Mouse (Mus musculus) heart, embryonic 15.5 days (tissue): ENCODE measurements at regions not wholly inside any gene's neighbourhood (a gene's known extent, or its start where the extent isn't known, plus 50 kb on each side); places are given as distances from the start of the nearest gene placed in this dataset.

Experiments used
- ATAC-seq: fragments of 200-750 bp; cut with Nextera tagmentation; replicated peaks from 2 replicates; pipeline ENCODE4 v1.8.0; 2017; ENCODE audit warnings: low read depth, moderate TSS enrichment; ENCODE audit not compliant: insufficient number of reproducible peaks, insufficient read depth, low FRiP score
- H3K27ac ChIP-seq: fragments of 300-500 bp; sonication (generic); 2 replicates; pipeline ENCODE4 v1.5.1; 2015; ENCODE audit warnings: mild to moderate bottlenecking, inconsistent platforms
- H3K27me3 ChIP-seq: fragments of 300-500 bp; sonication (generic); 2 replicates; pipeline ENCODE4 v1.6.1; 2015; ENCODE audit warnings: inconsistent platforms
- H3K36me3 ChIP-seq: fragments of 300-500 bp; sonication (generic); 2 replicates; pipeline ENCODE4 v1.6.1; 2015; ENCODE audit warnings: mild to moderate bottlenecking, inconsistent platforms
- H3K4me1 ChIP-seq: fragments of 300-500 bp; sonication (generic); replicated peaks from 2 replicates; pipeline ENCODE4 v1.6.1; 2015; ENCODE audit warnings: inconsistent platforms
- H3K4me2 ChIP-seq: fragments of 300-500 bp; sonication (generic); 2 replicates; pipeline ENCODE4 v1.6.1; 2015; ENCODE audit warnings: inconsistent platforms, mild to moderate bottlenecking, moderate library complexity
- H3K4me3 ChIP-seq: fragments of 300-500 bp; sonication (generic); 2 replicates; pipeline ENCODE4 v1.5.1; 2015; ENCODE audit warnings: mild to moderate bottlenecking, inconsistent platforms
- H3K9ac ChIP-seq: fragments of 300-500 bp; sonication (generic); 2 replicates; pipeline ENCODE4 v1.6.1; 2015; ENCODE audit warnings: mild to moderate bottlenecking, inconsistent platforms
- H3K9me3 ChIP-seq: fragments of 300-500 bp; sonication (generic); replicated peaks from 2 replicates; pipeline ENCODE4 v1.6.1; 2016; ENCODE audit warnings: inconsistent platforms
- WGBS: fragments of 180-500 bp; shearing (Covaris S2); methylation state at CpG from one replicate; pipeline ENCODE4 v1.1.7; 2015; ENCODE audit warnings: mixed read lengths; 5-methylcytosine and 5-hydroxymethylcytosine counted together

GRCm38 (mm10) chr4:78666326-78666725 is 454.6 kb upstream of the Ptprd start:
- Histone ChIP-seq H3K4me3 (no peak overlapping the region), H3K36me3 (no peaks in the 10 kb centered on the region), H3K4me1 (no peaks in the 10 kb centered on the region; the same call in 1 of the 2 replicates), H3K27ac (no peak overlapping the region), H3K4me2 (no peak overlapping the region), H3K9ac (no peak overlapping the region), H3K9me3 (no peaks in the 10 kb centered on the region), H3K27me3 (no peaks in the 10 kb centered on the region)
- 69% methylated on average over 1 of the region's 1 CpGs for WGBS
- no peak for ATAC-seq

GRCm38 (mm10) chr4:78642773-78643172 is 431.0 kb upstream of the Ptprd start:
- 70% methylated on average over 1 of the region's 1 CpGs for WGBS

GRCm38 (mm10) chr4:78606461-78606830 is 394.7 kb upstream of the Ptprd start:
- no peak for ATAC-seq
- Histone ChIP-seq H3K27me3 (no peaks in the 10 kb centered on the region), H3K9ac (no peak overlapping the region; the same call in 1 of the 2 replicates), H3K27ac (no peak overlapping the region), H3K9me3 (no peaks in the 10 kb centered on the region), H3K4me3 (peak overlapping the region; percentile 48), H3K36me3 (no peaks in the 10 kb centered on the region), H3K4me2 (peak overlapping the region; percentile 72), H3K4me1 (0 out of 2 replicates have a peak, but pooled peaks cover 2% of the 10 kb centered on the region)
- WGBS, result 14% methylated on average over 18 of the region's 18 CpGs

More at GRCm38 (mm10) chr4:78642773-78643172, 431.0 kb upstream of the Ptprd start:
- H3K36me3 ChIP-seq, result no peaks in the 10 kb centered on the region
- H3K4me2 ChIP-seq, result no peak overlapping the region
- H3K4me1 ChIP-seq, result no peaks in the 10 kb centered on the region
- H3K9me3 ChIP-seq, result no peaks in the 10 kb centered on the region
- no peak overlapping the region for H3K4me3 ChIP-seq
- no peak overlapping the region for H3K9ac ChIP-seq
- H3K27me3 ChIP-seq, result no peaks in the 10 kb centered on the region
- H3K27ac ChIP-seq, result no peak overlapping the region
- no peak for ATAC-seq

- H3K27ac ChIP-seq, result no peak overlapping the region
- H3K4me2 ChIP-seq, result peak overlapping the region; percentile 72
- no peaks in the 10 kb centered on the region for H3K27me3 ChIP-seq
- WGBS, result 75% methylated on average over 4 of the region's 4 CpGs
- no peak for ATAC-seq
- H3K4me1 ChIP-seq, result 0 out of 2 replicates have a peak, but pooled peaks cover 2% of the 10 kb centered on the region
- H3K36me3 ChIP-seq, result no peaks in the 10 kb centered on the region
- peak overlapping the region; percentile 48 for H3K4me3 ChIP-seq
- H3K9me3 ChIP-seq, result no peaks in the 10 kb centered on the region
- no peak overlapping the region; the same call in 1 of the 2 replicates for H3K9ac ChIP-seq
Observed at GRCm38 (mm10) chr4:78605763-78606460, 394.2 kb upstream of the Ptprd start.

GRCm38 (mm10) chr4:78581590-78581989 is 369.8 kb upstream of the Ptprd start:
- 87% methylated on average over 2 of the region's 2 CpGs for WGBS
- Histone ChIP-seq H3K27ac (no peak overlapping the region), H3K4me3 (no peak overlapping the region), H3K9ac (no peak overlapping the region), H3K27me3 (no peaks in the 10 kb centered on the region), H3K36me3 (no peaks in the 10 kb centered on the region), H3K4me2 (no peak overlapping the region), H3K4me1 (no peaks in the 10 kb centered on the region), H3K9me3 (no peaks in the 10 kb centered on the region)
- no peak for ATAC-seq

GRCm38 (mm10) chr4:78565356-78565755 is 353.6 kb upstream of the Ptprd start:
- Histone ChIP-seq H3K9me3 (no peaks in the 10 kb centered on the region), H3K27me3 (no peaks in the 10 kb centered on the region), H3K4me3 (no peak overlapping the region), H3K4me2 (no peak overlapping the region), H3K9ac (no peak overlapping the region), H3K27ac (no peak overlapping the region), H3K4me1 (no peaks in the 10 kb centered on the region), H3K36me3 (no peaks in the 10 kb centered on the region)
- 78% methylated on average over 2 of the region's 2 CpGs for WGBS
- no peak for ATAC-seq
